Mouse (Mus musculus) myocyte (in vitro differentiated cells): ENCODE results near the gene Sh2d7.

ENCODE experiments used
- CEBPB ChIP-seq: IDR thresholded peaks from 2 replicates; pipeline ENCODE4 v1.6.1; 2011; ENCODE audit warnings: mild to moderate bottlenecking, moderate library complexity; ENCODE audit not compliant: poor library complexity, insufficient read depth, severe bottlenecking
- E2F4 ChIP-seq: IDR thresholded peaks from one replicate; pipeline ENCODE4 v1.6.1; 2011; ENCODE audit warnings: mild to moderate bottlenecking, control low read depth, moderate library complexity; ENCODE audit not compliant: insufficient read depth
- MAX ChIP-seq: IDR thresholded peaks from one replicate; pipeline ENCODE4 v1.6.1; 2011; ENCODE audit warnings: low read depth, mild to moderate bottlenecking, control low read depth
- MYOD1 ChIP-seq, 3 experiments: IDR thresholded peaks; one replicate each; pipeline ENCODE4 v1.6.1; 2011; ENCODE audit warnings: control low read depth in 2 of 3, low read depth in 2 of 3, mild to moderate bottlenecking in 2 of 3, moderate library complexity in 1 of 3; ENCODE audit not compliant: insufficient read length in 2 of 3, control insufficient read depth in 1 of 3
- MYOG ChIP-seq, 3 experiments: IDR thresholded peaks; one replicate each; pipeline ENCODE4 v1.6.1; 2011; ENCODE audit warnings: control low read depth in 2 of 3, low read depth in 2 of 3, mild to moderate bottlenecking in 2 of 3; ENCODE audit not compliant: insufficient read length in 2 of 3, control insufficient read depth in 1 of 3, insufficient read depth in 1 of 3
- POLR2A ChIP-seq: IDR thresholded peaks from one replicate; pipeline ENCODE4 v1.6.1; 2011; ENCODE audit warnings: low read depth, mild to moderate bottlenecking, control low read depth, moderate library complexity; ENCODE audit not compliant: insufficient read length
- POLR2AphosphoS2 ChIP-seq: IDR thresholded peaks from one replicate; pipeline ENCODE4 v1.6.1; 2011; ENCODE audit warnings: low read depth, control low read depth; ENCODE audit not compliant: insufficient read length
- REST ChIP-seq: IDR thresholded peaks from one replicate; pipeline ENCODE4 v1.6.1; 2011; ENCODE audit warnings: mild to moderate bottlenecking, control low read depth, moderate library complexity; ENCODE audit not compliant: insufficient read depth, insufficient read length
- SRF ChIP-seq: IDR thresholded peaks from one replicate; pipeline ENCODE4 v1.6.1; 2011; ENCODE audit warnings: low read depth; ENCODE audit not compliant: control insufficient read depth, insufficient read length
- TCF12 ChIP-seq: IDR thresholded peaks from one replicate; pipeline ENCODE4 v1.6.1; 2011; ENCODE audit warnings: mild to moderate bottlenecking, control low read depth; ENCODE audit not compliant: poor library complexity, insufficient read depth, severe bottlenecking
- TCF3 ChIP-seq: IDR thresholded peaks from one replicate; pipeline ENCODE4 v1.6.1; 2011; ENCODE audit warnings: low read depth, control low read depth; ENCODE audit not compliant: insufficient read length
- USF1 ChIP-seq: IDR thresholded peaks from one replicate; pipeline ENCODE4 v1.6.1; 2011; ENCODE audit warnings: low read depth, mild to moderate bottlenecking, control low read depth, moderate library complexity

- no peak for TF ChIP-seq MAX
- TF ChIP-seq POLR2A = no peak
- TF ChIP-seq TCF3 = no peak
- TF ChIP-seq POLR2AphosphoS2 = no peak
- TF ChIP-seq CEBPB = no peak
- no peak for TF ChIP-seq MYOG (IDR thresholded peaks at IDR 0.05; ENCODE audit: control insufficient read depth in 1 of 3, insufficient read depth in 1 of 3, insufficient read length in 2 of 3, low read depth in 2 of 3)
- TF ChIP-seq MYOD1 (IDR thresholded peaks at IDR 0.05; ENCODE audit: control insufficient read depth in 1 of 3, insufficient read length in 2 of 3, low read depth in 2 of 3) = peak in 1 of 3 experiments; percentile 15
- no peak for TF ChIP-seq TCF12
- TF ChIP-seq E2F4 = no peak
- TF ChIP-seq USF1 = no peak
- TF ChIP-seq SRF = no peak
- no peak for TF ChIP-seq REST
Observed at GRCm38 (mm10) chr9:54500832-54501452, 37.8 kb upstream of the Sh2d7 start.
